Mouse (Mus musculus) embryonic stem cell, embryonic (primary cell): ENCODE results near the gene Hmga1b.
"Not testable (repeated sequence)": the region's sequence is repeated elsewhere in the genome, so short reads cannot be mapped to it uniquely, and the experiment has no call there.

Experiments used
- CTCF ChIA-PET, 4 experiments: fragments of 300-600 bp in 2 of 4; fragments of 350-600 bp in 2 of 4; sonication (Branson Sonifier 250); formaldehyde crosslinking; loops; one replicate each; lab custom pipeline; 2022; ENCODE audit warnings: inconsistent platforms in 2 of 4; lab: Charles Lee
- POLR2A ChIA-PET, 4 experiments: fragments of 300-600 bp in 2 of 4; fragments of 350-600 bp in 2 of 4; sonication (Branson Sonifier 250); formaldehyde crosslinking; loops; one replicate each; lab custom pipeline; 2022; ENCODE audit warnings: antibody characterized with exemption in 4 of 4, inconsistent platforms in 1 of 4; lab: Charles Lee

Hmga1b gene

GRCm38 (mm10) chr11:120761811-120762671 is 553 bp upstream of the Hmga1b start:
- CTCF ChIA-PET, result interaction anchor here in 2 of 4 experiments (0.9 to 1.3 kb wide), 6 partner anchors 9 to 42 kb away, joined by 3 to 6 read pairs (median 4); no protein-coding TSS in a partner anchor

GRCm38 (mm10) chr11:120763121-120763999 is 766 bp downstream of the Hmga1b start:
- CTCF ChIA-PET, result interaction anchor here in 2 of 4 experiments (0.6 to 1.1 kb wide), 2 partner anchors 13 kb away, joined by 3 read pairs; no protein-coding TSS in a partner anchor
- POLR2A ChIA-PET, result not testable (repeated sequence)

More at GRCm38 (mm10) chr11:120761811-120762671, 553 bp upstream of the Hmga1b start:
- POLR2A ChIA-PET, result interaction anchor here in 2 of 4 experiments (1.0 to 2.6 kb wide), 5 partner anchors 11 to 91 kb away, joined by 3 to 14 read pairs (median 4); partner anchors contain the start of genes Dus1l (in 1 of the 2) and Rac3 (in 1 of the 2)

DNA sequence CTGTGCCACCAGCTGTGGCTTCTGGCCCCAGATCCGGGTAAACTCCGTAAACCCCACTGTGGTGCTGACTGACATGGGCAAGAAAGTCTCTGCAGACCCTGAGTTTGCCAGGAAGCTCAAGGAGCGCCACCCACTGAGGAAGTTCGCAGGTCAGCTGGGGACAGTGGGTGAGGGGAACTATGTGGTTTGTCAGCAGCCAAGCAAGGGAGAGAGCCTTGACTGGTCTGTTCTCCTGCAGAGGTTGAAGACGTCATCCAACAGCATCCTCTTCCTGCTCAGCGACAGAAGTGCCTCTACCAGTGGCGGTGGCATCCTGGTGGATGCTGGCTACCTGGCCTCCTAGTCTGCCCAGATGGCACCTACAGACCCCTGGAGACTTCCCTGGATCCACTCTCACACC is 4.4 kb downstream of the Hmga1b start:
- ChIA-PET CTCF (interaction anchor here in 3 of 4 experiments (0.8 to 1.4 kb wide), 6 partner anchors 9 to 46 kb away, joined by 3 to 5 read pairs (median 4); no protein-coding TSS in a partner anchor), POLR2A (interaction anchor here in 1 of 4 experiments (1.8 kb wide), 1 partner anchor 46 kb away, joined by 4 read pairs; no protein-coding TSS in a partner anchor)

- ChIA-PET POLR2A (interaction anchor here in 1 of 4 experiments (1.8 kb wide), 1 partner anchor 48 kb away, joined by 4 read pairs; no protein-coding TSS in a partner anchor), CTCF (interaction anchor here in 2 of 4 experiments (0.8 to 1.3 kb wide), 3 partner anchors 8 to 18 kb away, joined by 3 to 4 read pairs (median 3); no protein-coding TSS in a partner anchor)
Measured at GRCm38 (mm10) chr11:120768206-120768605, 5.6 kb downstream of the Hmga1b start.

- CTCF ChIA-PET, result interaction anchor here (1.3 to 1.9 kb wide), 8 partner anchors 23 to 53 kb away, joined by 3 to 14 read pairs (median 5); partner anchors contain the start of gene Rac3 (in 2 of the 4)
- POLR2A ChIA-PET, result interaction anchor here in 2 of 4 experiments (0.7 to 1.2 kb wide), 4 partner anchors 11 to 129 kb away, joined by 3 read pairs; partner anchors contain the start of genes Cenpx (in 1 of the 2), Lrrc45 (in 1 of the 2) and Pycr1 (in 1 of the 2)
Measured at GRCm38 (mm10) chr11:120772749-120773148, 10.2 kb downstream of the Hmga1b start.

DNA sequence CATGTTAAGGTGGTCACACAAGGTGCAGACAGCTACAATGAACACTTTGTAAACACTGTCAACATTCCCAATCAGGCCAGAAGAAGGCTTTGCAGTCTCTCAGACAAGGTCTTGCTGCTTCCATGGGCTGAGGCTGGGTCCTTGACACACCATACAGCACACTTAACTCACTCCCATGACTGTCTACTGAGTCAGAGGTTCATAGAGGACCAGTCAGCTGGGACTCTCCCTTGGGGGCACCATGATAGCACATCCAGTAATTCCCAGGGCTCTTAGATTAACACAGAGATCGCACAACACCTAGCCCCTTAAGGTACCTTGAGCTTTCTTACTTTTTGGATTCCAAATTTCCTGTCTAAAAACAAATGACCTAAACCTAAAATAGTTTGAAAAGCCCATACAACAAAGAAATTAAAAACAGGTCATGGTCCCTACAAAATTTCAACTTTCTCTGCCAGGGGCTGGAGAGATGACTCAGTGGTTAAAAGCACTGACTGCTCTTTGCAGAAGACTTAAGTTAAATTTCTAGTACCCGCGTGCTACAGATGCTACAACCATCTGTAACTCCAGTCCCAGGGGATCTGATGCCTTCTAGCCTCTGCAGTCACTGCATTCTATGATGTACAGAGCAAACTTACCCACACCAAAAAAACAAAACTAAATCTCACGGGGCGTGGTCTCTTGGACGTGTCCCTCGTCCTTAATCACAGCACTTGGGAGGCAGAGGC is 11.0 kb downstream of the Hmga1b start:
- POLR2A ChIA-PET, result interaction anchor here in 2 of 4 experiments (1.1 to 1.4 kb wide), 3 partner anchors 24 to 60 kb away, joined by 3 read pairs; partner anchors contain the start of genes Cenpx (in 1 of the 2), Dcxr (in 1 of the 2) and Lrrc45 (in 1 of the 2)
- CTCF ChIA-PET, result interaction anchor here (1.3 to 4.5 kb wide), 9 partner anchors 24 to 53 kb away, joined by 3 to 178 read pairs (median 5); partner anchors contain the start of gene Rac3 (in 3 of the 4)

DNA sequence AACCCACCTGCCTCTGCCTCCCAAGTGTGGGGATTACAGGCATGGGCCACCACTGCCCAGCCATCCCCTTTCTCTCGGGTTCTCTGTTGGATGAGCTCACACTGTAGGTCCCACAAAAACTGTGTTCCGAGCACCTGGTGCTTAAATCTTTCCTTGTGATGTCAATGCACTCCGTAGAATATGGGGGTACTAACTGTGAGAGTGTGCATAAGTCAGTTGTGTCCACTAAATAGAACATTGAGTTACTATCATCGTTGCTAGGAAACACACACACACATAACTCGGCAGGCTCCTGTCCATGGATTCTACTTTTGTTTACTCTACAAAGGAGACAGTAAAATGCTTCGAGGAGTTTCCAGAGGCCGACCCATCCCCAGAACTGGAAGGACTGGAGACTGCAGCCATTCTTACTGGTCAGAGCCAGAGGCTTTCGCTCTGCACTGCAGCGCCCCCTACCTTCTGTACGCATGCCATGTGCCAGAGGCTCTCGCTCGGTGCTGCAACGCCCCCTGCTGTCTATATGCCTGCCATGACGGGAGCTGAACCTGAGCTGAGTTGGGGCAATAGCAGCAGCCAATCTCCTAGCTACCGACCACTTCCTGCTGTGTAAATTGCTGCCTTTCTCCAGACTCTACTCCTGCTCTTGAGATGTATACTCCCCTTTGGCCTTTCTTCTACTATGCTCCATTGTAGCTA is 13.3 kb downstream of the Hmga1b start:
- POLR2A ChIA-PET, result interaction anchor here in 3 of 4 experiments (0.6 to 3.7 kb wide), 44 partner anchors 9 to 370 kb away, joined by 3 to 39 read pairs (median 4); partner anchors contain the start of genes Rac3 (in 3 of the 3), Cenpx (in 2 of the 3), Lrrc45 (in 2 of the 3) and Pycr1 (in 2 of the 3)
- CTCF ChIA-PET, result interaction anchor here (0.5 to 4.5 kb wide), 203 partner anchors 8 to 625 kb away, joined by 3 to 178 read pairs (median 4); partner anchors contain the start of genes Dus1l (in 4 of the 4), Rac3 (in 4 of the 4), Cbr2 (in 3 of the 4) and Cenpx (in 3 of the 4)

- ChIA-PET CTCF (interaction anchor here (0.5 to 4.5 kb wide), 25 partner anchors 8 to 415 kb away, joined by 3 to 178 read pairs (median 10); partner anchors contain the start of genes Rac3 (in 3 of the 4), Cenpx (in 1 of the 4) and Lrrc45 (in 1 of the 4)), POLR2A (interaction anchor here in 3 of 4 experiments (0.6 to 3.7 kb wide), 20 partner anchors 8 to 927 kb away, joined by 3 to 39 read pairs (median 4); partner anchors contain the start of genes Rac3 (in 3 of the 3), Cenpx (in 1 of the 3), Lrrc45 (in 1 of the 3) and Nploc4 (in 1 of the 3))
Measured at GRCm38 (mm10) chr11:120777123-120777522, 14.5 kb downstream of the Hmga1b start.

GRCm38 (mm10) chr11:120779876-120780275 is 17.3 kb downstream of the Hmga1b start:
- ChIA-PET POLR2A (interaction anchor here in 2 of 4 experiments (0.7 to 2.1 kb wide), 15 partner anchors 18 to 207 kb away, joined by 3 to 6 read pairs (median 4); partner anchors contain the start of genes Rac3 (in 2 of the 2), Hmga1b (in 1 of the 2), Notum (in 1 of the 2) and P4hb (in 1 of the 2)), CTCF (interaction anchor here (0.6 to 1.9 kb wide), 7 partner anchors 8 to 125 kb away, joined by 3 to 6 read pairs (median 3); no protein-coding TSS in a partner anchor)

- POLR2A ChIA-PET, result interaction anchor here in 3 of 4 experiments (0.5 to 1.7 kb wide), 10 partner anchors 14 to 140 kb away, joined by 3 to 5 read pairs (median 3); partner anchors contain the start of genes Cenpx (in 1 of the 3), Hmga1b (in 1 of the 3) and Lrrc45 (in 1 of the 3)
- CTCF ChIA-PET, result interaction anchor here in 3 of 4 experiments (0.8 to 2.1 kb wide), 4 partner anchors 30 to 61 kb away, joined by 3 to 8 read pairs (median 6); no protein-coding TSS in a partner anchor
Measured at GRCm38 (mm10) chr11:120781361-120781760, 18.8 kb downstream of the Hmga1b start.

DNA sequence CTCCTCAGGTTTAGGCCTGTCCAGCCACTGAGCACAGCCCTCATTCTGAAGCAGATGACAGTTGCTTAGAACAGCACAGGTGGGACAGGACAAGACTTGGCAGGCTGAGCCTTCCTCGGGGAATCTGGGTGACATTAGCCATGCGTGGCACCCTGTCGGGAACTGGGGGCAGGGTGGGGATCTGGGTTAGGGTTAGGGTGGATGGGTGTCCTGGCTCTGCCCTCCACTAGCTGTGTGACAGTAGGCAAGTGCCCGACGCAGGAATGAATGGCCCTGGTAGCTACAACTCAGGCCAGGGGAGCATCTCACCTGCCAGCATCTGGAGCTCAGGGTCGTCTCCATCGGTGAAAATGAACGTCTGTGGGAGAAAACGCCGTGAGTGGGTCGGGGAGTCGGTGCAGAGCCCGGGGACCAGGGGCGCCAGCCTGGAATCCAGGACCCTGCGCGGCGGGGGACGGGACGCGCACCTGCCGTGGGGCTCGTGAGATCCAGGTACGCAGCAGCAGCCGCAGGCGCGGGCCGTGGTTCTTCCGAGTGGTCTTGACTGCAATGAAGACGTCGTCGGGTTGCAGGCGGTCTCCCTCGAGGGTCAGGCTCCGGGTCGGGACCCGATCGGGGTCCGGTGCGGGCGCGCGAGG is 21.0 kb downstream of the Hmga1b start:
- CTCF ChIA-PET, result interaction anchor here in 3 of 4 experiments (0.6 to 1.8 kb wide), 7 partner anchors 12 to 360 kb away, joined by 3 to 6 read pairs (median 4); partner anchors contain the start of gene Dus1l (in 1 of the 3)
- POLR2A ChIA-PET, result interaction anchor here in 3 of 4 experiments (0.5 to 1.6 kb wide), 16 partner anchors 12 to 847 kb away, joined by 3 to 7 read pairs (median 3); partner anchors contain the start of genes Cenpx (in 1 of the 3), Dus1l (in 1 of the 3), Lrrc45 (in 1 of the 3) and Rac3 (in 1 of the 3)

- CTCF ChIA-PET, result interaction anchor here (0.6 to 1.8 kb wide), 9 partner anchors 8 to 685 kb away, joined by 3 to 6 read pairs (median 4); partner anchors contain the start of gene Dus1l (in 1 of the 4)
- POLR2A ChIA-PET, result interaction anchor here (0.5 to 3.9 kb wide), 18 partner anchors 8 to 847 kb away, joined by 3 to 27 read pairs (median 4); partner anchors contain the start of genes Dus1l (in 3 of the 4), Rac3 (in 2 of the 4), Cenpx (in 1 of the 4) and Lrrc45 (in 1 of the 4)
Measured at GRCm38 (mm10) chr11:120784064-120784791, 21.6 kb downstream of the Hmga1b start, which contains the start of the genes Rfng and Gps1. TSS of gene Rfng (minus strand) at chr11:120784207. TSS of gene Gps1 (plus strand) at chr11:120784272.

- ChIA-PET POLR2A (interaction anchor here (0.6 to 6.2 kb wide), 22 partner anchors 8 to 212 kb away, joined by 3 to 45 read pairs (median 6); partner anchors contain the start of genes Dus1l (in 4 of the 4), P4hb (in 1 of the 4) and Rac3 (in 1 of the 4)), CTCF (interaction anchor here (0.6 to 2.2 kb wide), 8 partner anchors 9 to 341 kb away, joined by 3 to 12 read pairs (median 3); no protein-coding TSS in a partner anchor)
Measured at GRCm38 (mm10) chr11:120785145-120785544, 22.6 kb downstream of the Hmga1b start.
